Comparison of ENCODE assay signal across 13 mouse cellular contexts in genomic region chr6:33982709-33983108, GRCm38 (mm10). TPM values are rescaled to one million over a fixed set of nuclear protein-coding genes. Genes with fewer than 3 reads are reported as not detected.
"Had no signal": no experiment of that assay in that cellular context is flagged by ENCODE, and none has a peak within 500 bp of the region (broad histone marks: within the 10 kb centered on the region; RNA-seq: fewer than 3 reads in every experiment).

No protein-coding gene starts in this region.

- ATAC-seq: intestine, embryonic 15.5 days; liver, embryonic 12.5 days had no signal

- H3K27me3 ChIP-seq: intestine, embryonic 15.5 days; limb, embryonic 15.5 days; liver, embryonic 12.5 days; stomach, embryonic 15.5 days had no signal

- H3K36me3 ChIP-seq: intestine, embryonic 15.5 days; limb, embryonic 15.5 days; liver, embryonic 12.5 days; midbrain, embryonic 10.5 days; stomach, embryonic 15.5 days had no signal

- H3K4me2 ChIP-seq: intestine, embryonic 15.5 days; limb, embryonic 15.5 days; liver, embryonic 12.5 days; stomach, embryonic 15.5 days had no signal

- H3K27ac ChIP-seq: intestine, embryonic 15.5 days; limb, embryonic 15.5 days; liver, embryonic 12.5 days; midbrain, embryonic 10.5 days; stomach, embryonic 15.5 days had no signal

- DNase-seq: kidney, adult 2 months; kidney, postnatal 10 days; lung, postnatal 36 days; midbrain, embryonic 14.5 days; right cerebral cortex, postnatal 14 days had no signal

- H3K4me3 ChIP-seq: intestine, embryonic 15.5 days; limb, embryonic 15.5 days; liver, embryonic 12.5 days; midbrain, embryonic 10.5 days; myocyte; stomach, embryonic 15.5 days had no signal

- H3K9me3 ChIP-seq: intestine, embryonic 15.5 days; limb, embryonic 15.5 days; liver, embryonic 12.5 days; midbrain, embryonic 10.5 days; stomach, embryonic 15.5 days had no signal

- H3K9ac ChIP-seq: intestine, embryonic 15.5 days; limb, embryonic 15.5 days; liver, embryonic 12.5 days; stomach, embryonic 15.5 days had no signal

- H3K4me1 ChIP-seq: intestine, embryonic 15.5 days; liver, embryonic 12.5 days; stomach, embryonic 15.5 days had no signal

RNA-seq across cellular contexts. Expression of gene Lrguk, which starts 46.5 kb away (rescaled TPM):
- total RNA-seq: megakaryocyte, adult 5-6 weeks; neutrophil, adult 5-6 weeks had no signal
